Mouse (Mus musculus) testis, adult 2 months (tissue): ENCODE results near the gene Tnnt2. TPM values are rescaled to one million over a fixed set of nuclear protein-coding genes. Genes with fewer than 3 reads are reported as not detected.

Source experiments
- H3K27ac ChIP-seq: fragments of 200-500 bp; 2 replicates; pipeline ENCODE4 v1.5.1; 2012; ENCODE audit warnings: low read depth, low read length; ENCODE audit not compliant: control insufficient read depth, insufficient read depth
- H3K27me3 ChIP-seq: fragments of 200-500 bp; 2 replicates; pipeline ENCODE4 v1.6.1; 2012; ENCODE audit warnings: mild to moderate bottlenecking, low read length, moderate library complexity; ENCODE audit not compliant: control insufficient read depth, insufficient read depth
- H3K36me3 ChIP-seq: fragments of 200-500 bp; 2 replicates; pipeline ENCODE4 v1.6.1; 2012; ENCODE audit warnings: mild to moderate bottlenecking, low read length; ENCODE audit not compliant: control insufficient read depth, insufficient read depth
- H3K4me1 ChIP-seq: fragments of 200-500 bp; 2 replicates; pipeline ENCODE4 v1.6.1; 2012; ENCODE audit warnings: low read length; ENCODE audit not compliant: control insufficient read depth, insufficient read depth
- H3K4me3 ChIP-seq: fragments of 200-500 bp; 2 replicates; pipeline ENCODE4 v1.5.1; 2012; ENCODE audit warnings: low read depth, mild to moderate bottlenecking, low read length, moderate library complexity, mixed read lengths; ENCODE audit not compliant: control insufficient read depth
- CTCF ChIP-seq: fragments of 200-500 bp; IDR thresholded peaks from 2 replicates; pipeline ENCODE4 v1.5.1; 2012; ENCODE audit warnings: low read depth, mild to moderate bottlenecking, inconsistent platforms, low read length, moderate library complexity; ENCODE audit not compliant: control insufficient read depth, insufficient read depth, insufficient replicate concordance
- POLR2A ChIP-seq: fragments of 200-500 bp; IDR thresholded peaks from 2 replicates; pipeline ENCODE4 v1.6.1; 2012; ENCODE audit warnings: low read depth, mild to moderate bottlenecking, inconsistent platforms, low read length, moderate library complexity; ENCODE audit not compliant: control insufficient read depth
- polyA plus RNA-seq: library from polyadenylated mRNA; depleted of rRNA; stranded (reverse); fragments of >200 nt; gene quantifications from 2 replicates; pipeline ENCODE4 v1.2.3, GENCODE M21; 2012

Gene Tnnt2
- polyA plus RNA-seq, 1 experiment = 2.3 TPM

DNA sequence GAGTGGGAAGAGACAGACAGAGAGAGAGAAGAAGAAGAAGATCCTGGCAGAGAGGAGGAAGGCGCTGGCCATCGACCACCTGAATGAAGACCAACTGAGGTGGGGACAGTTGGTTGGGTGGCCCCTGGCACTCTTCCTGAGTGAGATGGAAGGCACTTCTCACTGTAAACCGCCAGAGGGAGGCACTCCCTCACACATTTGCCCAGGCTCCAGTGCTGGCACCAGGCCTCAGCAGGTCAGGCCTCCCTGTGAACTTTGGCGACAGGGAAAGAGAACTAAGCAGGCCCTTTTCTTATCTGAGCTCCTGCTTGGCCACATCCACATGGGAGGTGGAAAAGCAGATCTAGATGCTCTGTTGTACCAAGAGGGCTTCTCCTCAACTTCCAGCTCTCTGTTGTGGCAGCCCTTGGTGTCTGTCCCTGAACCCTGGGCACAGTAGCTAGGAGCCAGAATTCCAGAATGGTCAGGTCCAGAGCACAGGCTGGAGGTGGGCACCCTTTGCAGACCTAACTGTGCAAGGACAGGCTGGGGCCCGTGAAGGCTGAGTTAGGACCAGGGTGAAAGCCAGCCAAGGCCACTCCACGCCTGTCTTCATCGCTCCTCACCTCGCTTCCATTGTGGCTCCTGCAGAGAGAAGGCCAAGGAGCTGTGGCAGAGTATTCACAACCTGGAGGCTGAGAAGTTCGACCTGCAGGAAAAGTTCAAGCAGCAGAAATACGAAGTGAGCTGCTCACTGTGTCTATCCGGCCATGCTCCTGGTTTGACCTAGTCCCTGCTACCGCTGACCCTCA lies 14.8 kb downstream of the Tnnt2 start:
- Histone ChIP-seq H3K27me3 (no peaks in the 10 kb centered on the region), H3K4me1 (no peaks in the 10 kb centered on the region; the same call in 1 of the 2 replicates), H3K4me3 (no peak overlapping the region), H3K27ac (no peak overlapping the region), H3K36me3 (no peaks in the 10 kb centered on the region)
- TF ChIP-seq CTCF = peak; percentile 50; the same call in 1 of the 2 replicates
- TF ChIP-seq POLR2A = no peak

DNA sequence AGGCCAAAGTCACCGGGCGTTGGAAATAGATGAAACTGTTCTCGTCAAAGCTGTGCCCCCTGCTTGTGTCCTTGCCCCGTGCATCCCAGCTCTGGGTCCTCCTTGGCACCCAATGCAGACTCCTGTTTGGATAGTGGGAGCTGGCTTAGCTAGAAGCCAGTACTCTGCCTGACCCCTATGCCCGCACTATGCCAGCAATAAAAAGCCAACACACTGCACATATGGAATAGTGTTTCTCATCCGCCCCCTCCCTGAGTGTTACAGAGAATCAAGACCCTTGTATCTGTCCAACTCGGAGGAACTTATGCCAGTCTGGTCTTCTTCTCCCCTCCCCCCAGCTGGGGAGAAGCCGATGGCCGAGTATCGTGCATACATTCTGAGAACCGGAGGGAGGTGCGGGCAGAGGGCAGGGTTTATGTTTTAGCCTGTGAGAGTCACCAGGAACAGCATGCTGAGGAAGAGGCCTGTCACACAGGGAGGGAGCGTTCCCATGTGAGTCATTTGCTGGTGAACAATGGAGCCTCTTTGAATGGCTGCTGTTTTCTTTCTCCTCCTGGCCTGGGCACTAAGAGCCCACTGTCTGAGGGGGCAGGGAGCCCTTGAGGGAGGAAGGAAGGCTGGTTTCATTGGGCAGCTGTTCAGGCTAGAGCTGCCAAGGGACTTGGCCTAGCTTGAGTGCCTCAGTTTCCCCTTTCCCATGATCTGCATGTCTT lies 16.0 kb downstream of the Tnnt2 start:
- Histone ChIP-seq H3K36me3 (no peaks in the 10 kb centered on the region), H3K4me3 (no peak overlapping the region), H3K4me1 (no peaks in the 10 kb centered on the region; the same call in 1 of the 2 replicates), H3K27me3 (no peaks in the 10 kb centered on the region), H3K27ac (no peak overlapping the region)
- no peak for TF ChIP-seq POLR2A
- TF ChIP-seq CTCF = no peak

DNA sequence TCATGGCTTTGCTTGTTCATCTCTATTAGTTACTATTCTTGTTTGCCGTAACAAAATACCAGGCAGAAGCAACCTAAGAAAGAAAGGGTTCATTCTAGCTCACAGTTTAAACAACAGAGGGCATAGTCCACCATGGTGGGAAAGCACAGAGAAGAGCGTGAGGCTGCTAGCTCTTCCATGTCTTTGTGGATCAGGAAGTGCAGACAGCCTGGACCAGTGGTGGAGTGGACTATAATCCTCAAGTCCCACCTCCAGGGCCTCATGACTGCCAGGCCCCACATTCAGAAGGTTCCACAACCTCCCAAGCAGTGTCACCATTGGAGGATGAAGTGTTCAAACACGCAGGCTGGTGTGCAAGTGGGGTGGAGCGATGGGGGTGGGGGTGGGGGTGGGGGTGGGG lies 17.0 kb downstream of the Tnnt2 start:
- H3K27ac ChIP-seq = no peak overlapping the region
- H3K4me1 ChIP-seq = no peaks in the 10 kb centered on the region; the same call in 1 of the 2 replicates
- TF ChIP-seq CTCF (no peak), POLR2A (no peak)

DNA sequence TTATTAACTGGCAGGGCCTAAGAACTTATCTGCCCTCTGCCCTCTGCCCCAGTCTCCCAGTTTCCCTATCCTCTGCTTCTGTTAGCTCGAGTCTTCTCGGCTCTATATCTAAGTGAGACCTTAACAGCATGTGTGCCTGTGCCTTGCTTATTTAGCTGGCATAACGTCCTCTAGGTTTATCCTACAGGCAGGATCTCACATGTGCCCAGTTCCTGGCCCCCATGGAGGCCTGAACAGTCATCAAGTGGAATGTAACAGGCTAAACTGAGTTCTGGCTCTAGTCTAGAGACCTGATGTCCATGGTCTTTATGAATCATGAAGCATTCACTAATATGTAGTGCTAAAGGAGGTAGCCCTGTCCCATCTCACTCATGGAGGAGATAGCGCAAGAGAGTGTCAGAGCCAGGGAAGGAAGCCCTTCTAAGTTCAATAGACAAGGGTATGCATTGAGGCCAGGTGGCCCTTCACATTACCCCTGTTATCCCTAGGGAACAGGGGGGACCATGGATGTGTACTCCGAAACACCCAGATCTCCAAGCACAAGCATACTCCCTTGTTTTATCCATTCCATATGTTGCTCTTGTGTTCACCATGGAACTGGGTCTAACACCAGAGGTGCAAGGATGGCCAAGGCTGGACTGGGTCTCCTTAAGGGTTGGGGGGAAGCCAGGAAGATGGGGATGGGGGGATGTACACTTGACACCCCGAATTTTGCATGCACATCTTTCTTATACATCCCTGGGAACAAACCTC lies 18.6 kb downstream of the Tnnt2 start:
- Histone ChIP-seq H3K36me3 (no peaks in the 10 kb centered on the region), H3K27me3 (no peaks in the 10 kb centered on the region), H3K4me3 (no peak overlapping the region), H3K27ac (no peak overlapping the region), H3K4me1 (no peaks in the 10 kb centered on the region; the same call in 1 of the 2 replicates)
- TF ChIP-seq CTCF (no peak), POLR2A (no peak)

More for the DNA sequence above, 17.0 kb downstream of the Tnnt2 start:
- no peak overlapping the region for H3K4me3 ChIP-seq
- H3K27me3 ChIP-seq = no peaks in the 10 kb centered on the region
- H3K36me3 ChIP-seq = no peaks in the 10 kb centered on the region

DNA sequence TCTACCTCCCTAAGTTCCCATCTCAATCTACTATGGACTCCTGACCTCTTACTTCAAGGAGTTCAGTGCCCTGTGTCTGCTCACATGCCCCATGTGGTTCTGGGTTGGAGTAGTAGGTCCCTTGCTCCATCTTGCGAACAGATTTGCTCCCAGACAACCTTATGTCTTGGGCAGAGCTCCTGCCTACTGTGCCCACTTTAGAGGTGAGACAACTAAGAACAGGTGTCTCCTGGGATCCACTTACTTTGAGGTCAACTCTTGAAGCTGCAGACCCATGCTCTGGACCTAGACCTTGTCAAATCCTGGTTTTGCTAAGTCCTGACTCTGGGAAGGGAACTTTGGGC lies 19.2 kb downstream of the Tnnt2 start:
- H3K36me3 ChIP-seq = no peaks in the 10 kb centered on the region
- H3K27me3 ChIP-seq = no peaks in the 10 kb centered on the region
- TF ChIP-seq CTCF (no peak), POLR2A (no peak)
- no peak overlapping the region for H3K27ac ChIP-seq
- H3K4me1 ChIP-seq = no peaks in the 10 kb centered on the region; the same call in 1 of the 2 replicates
- H3K4me3 ChIP-seq = no peak overlapping the region

DNA sequence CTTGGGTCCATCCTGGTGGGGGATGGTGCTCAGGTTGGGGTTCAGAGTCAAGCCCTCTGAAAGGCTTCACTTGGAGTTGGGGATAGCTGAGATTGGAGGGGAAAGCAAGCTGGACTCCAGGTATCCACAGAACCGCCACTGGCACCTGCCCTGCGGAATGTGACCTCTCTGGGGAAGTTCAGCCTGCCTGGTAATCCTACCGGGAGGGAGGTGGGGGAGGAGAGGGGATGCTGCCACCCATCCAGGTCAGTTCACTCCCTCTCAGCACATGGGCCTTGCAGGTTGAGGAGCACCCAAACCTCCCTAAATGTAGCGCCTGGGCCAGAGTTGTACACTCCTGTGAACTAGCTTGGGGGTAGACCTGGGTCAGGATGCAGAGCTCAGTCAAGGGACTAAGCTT lies 19.9 kb downstream of the Tnnt2 start:
- no peaks in the 10 kb centered on the region for H3K36me3 ChIP-seq
- no peak overlapping the region for H3K4me3 ChIP-seq
- H3K4me1 ChIP-seq = no peaks in the 10 kb centered on the region; the same call in 1 of the 2 replicates
- TF ChIP-seq POLR2A (no peak), CTCF (no peak)
- H3K27ac ChIP-seq = no peak overlapping the region
- H3K27me3 ChIP-seq = no peaks in the 10 kb centered on the region

DNA sequence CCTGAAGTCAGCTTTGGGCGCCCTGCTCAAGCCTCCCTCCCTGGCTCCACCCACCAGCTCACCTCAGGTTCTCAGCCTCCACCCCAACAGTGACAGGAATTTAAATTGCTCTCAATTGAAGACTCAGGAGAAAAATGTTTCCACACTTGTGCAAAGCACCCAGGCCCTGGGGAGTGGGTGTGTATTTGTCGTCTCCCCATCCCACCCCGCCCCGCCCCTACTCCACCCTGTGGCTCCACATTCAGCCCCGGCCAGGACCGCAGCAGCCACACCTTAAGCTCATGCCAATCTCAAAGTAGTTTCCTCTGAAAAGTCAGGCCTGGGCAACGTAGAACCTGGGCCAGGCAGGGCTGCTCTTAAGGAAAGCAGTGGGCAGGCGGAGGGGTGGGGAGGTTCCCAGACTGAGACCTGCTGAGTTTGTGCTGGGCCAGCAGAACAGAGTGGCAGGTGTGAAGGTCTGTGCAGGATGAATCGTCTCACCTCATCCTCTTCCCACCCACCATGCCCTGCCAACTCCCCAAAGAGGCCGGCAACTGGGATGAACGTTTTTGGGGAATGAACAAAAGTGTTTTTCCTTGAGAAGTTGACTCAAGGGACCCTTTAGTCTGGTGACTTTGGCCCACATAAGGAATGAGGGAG lies 21.1 kb downstream of the Tnnt2 start:
- H3K36me3 ChIP-seq = no peaks in the 10 kb centered on the region
- H3K27ac ChIP-seq = no peak overlapping the region
- no peak for TF ChIP-seq POLR2A
- no peak for TF ChIP-seq CTCF
- H3K4me1 ChIP-seq = no peaks in the 10 kb centered on the region; the same call in 1 of the 2 replicates
- no peak overlapping the region for H3K4me3 ChIP-seq
- no peaks in the 10 kb centered on the region for H3K27me3 ChIP-seq
